Mouse (Mus musculus): ENCODE results near the gene Dhx34. TPM values are rescaled to one million over a fixed set of nuclear protein-coding genes. Genes with fewer than 3 reads are reported as not detected.
A peak's percentile ranks its signal among the peaks of the same experiment; 100 is the strongest.

Gene Dhx34
- polyA plus RNA-seq, 1 experiment from 2014 or later, result 21.3 TPM

- WGBS, result 66% methylated on average over 8 of the region's 8 CpGs
- ATAC-seq (ENCODE audit: low FRiP score, low TSS enrichment), result no peak
- Histone ChIP-seq H3K4me1 (ENCODE audit: insufficient read depth, low read length) (no peaks in the 10 kb centered on the region), H3K4me3 (ENCODE audit: low read length) (no peak overlapping the region), H3K9me3 (ENCODE audit: low read length) (no peaks in the 10 kb centered on the region; the same call in 1 of the 2 replicates), H3K27me3 (ENCODE audit: insufficient read depth, low read length) (peaks cover 20% of the 10 kb centered on the region), H3K4me2 (replicated peaks; ENCODE audit: low read depth, low read length) (no peak overlapping the region), H3K27ac (ENCODE audit: low read length) (no peak overlapping the region), H3K36me3 (ENCODE audit: insufficient read depth, low read length) (no peaks in the 10 kb centered on the region), H3K9ac (replicated peaks; ENCODE audit: low read length) (no peak overlapping the region)
Observed at GRCm38 (mm10) chr7:16156105-16156714, 65.6 kb downstream of the Dhx34 start.

GRCm38 (mm10) chr7:16155132-16155872 lies 66.5 kb downstream of the Dhx34 start:
- Histone ChIP-seq H3K4me2 (replicated peaks; ENCODE audit: low read depth, low read length) (no peak overlapping the region), H3K36me3 (ENCODE audit: insufficient read depth, low read length) (no peaks in the 10 kb centered on the region), H3K27me3 (ENCODE audit: insufficient read depth, low read length) (peaks cover 20% of the 10 kb centered on the region), H3K27ac (ENCODE audit: low read length) (no peak overlapping the region), H3K9me3 (ENCODE audit: low read length) (no peaks in the 10 kb centered on the region), H3K9ac (replicated peaks; ENCODE audit: low read length) (no peak overlapping the region), H3K4me3 (ENCODE audit: low read length) (no peak overlapping the region), H3K4me1 (ENCODE audit: insufficient read depth, low read length) (no peaks in the 10 kb centered on the region)
- WGBS, result 63% methylated on average over 9 of the region's 9 CpGs
- no peak for ATAC-seq (ENCODE audit: low FRiP score, low TSS enrichment)

- Histone ChIP-seq H3K4me2 (replicated peaks; ENCODE audit: low read depth, low read length) (no peak overlapping the region), H3K4me3 (ENCODE audit: low read length) (no peak overlapping the region), H3K9me3 (ENCODE audit: low read length) (no peaks in the 10 kb centered on the region), H3K9ac (replicated peaks; ENCODE audit: low read length) (no peak overlapping the region), H3K36me3 (ENCODE audit: insufficient read depth, low read length) (no peaks in the 10 kb centered on the region), H3K4me1 (ENCODE audit: insufficient read depth, low read length) (no peaks in the 10 kb centered on the region), H3K27me3 (ENCODE audit: insufficient read depth, low read length) (peaks cover 5% of the 10 kb centered on the region), H3K27ac (ENCODE audit: low read length) (no peak overlapping the region)
- 22% methylated on average over 10 of the region's 10 CpGs for WGBS
- peak; percentile 86 for ATAC-seq (ENCODE audit: low FRiP score, low TSS enrichment)
Observed at GRCm38 (mm10) chr7:16153522-16153921, 68.3 kb downstream of the Dhx34 start.

- Histone ChIP-seq H3K4me3 (ENCODE audit: low read length) (no peak overlapping the region), H3K27ac (ENCODE audit: low read length) (no peak overlapping the region), H3K4me2 (replicated peaks; ENCODE audit: low read depth, low read length) (no peak overlapping the region), H3K27me3 (ENCODE audit: insufficient read depth, low read length) (no peaks in the 10 kb centered on the region), H3K4me1 (ENCODE audit: insufficient read depth, low read length) (no peaks in the 10 kb centered on the region), H3K9me3 (ENCODE audit: low read length) (no peaks in the 10 kb centered on the region), H3K36me3 (ENCODE audit: insufficient read depth, low read length) (no peaks in the 10 kb centered on the region), H3K9ac (replicated peaks; ENCODE audit: low read length) (no peak overlapping the region)
- no peak for ATAC-seq (ENCODE audit: low FRiP score, low TSS enrichment)
- WGBS, result 69% methylated on average over 9 of the region's 9 CpGs
Observed at GRCm38 (mm10) chr7:16150191-16151145, 71.4 kb downstream of the Dhx34 start.

GRCm38 (mm10) chr7:16149241-16149640 lies 72.6 kb downstream of the Dhx34 start:
- H3K27ac ChIP-seq (ENCODE audit: low read length), result no peak overlapping the region
- no peak overlapping the region for H3K4me2 ChIP-seq (replicated peaks; ENCODE audit: low read depth, low read length)
- ATAC-seq (ENCODE audit: low FRiP score, low TSS enrichment), result no peak
- H3K4me1 ChIP-seq (ENCODE audit: insufficient read depth, low read length), result no peaks in the 10 kb centered on the region
- 59% methylated on average over 5 of the region's 5 CpGs for WGBS
- no peak overlapping the region for H3K9ac ChIP-seq (replicated peaks; ENCODE audit: low read length)
- no peaks in the 10 kb centered on the region for H3K27me3 ChIP-seq (ENCODE audit: insufficient read depth, low read length)
- H3K9me3 ChIP-seq (ENCODE audit: low read length), result no peaks in the 10 kb centered on the region
- no peak overlapping the region for H3K4me3 ChIP-seq (ENCODE audit: low read length)
- no peaks in the 10 kb centered on the region for H3K36me3 ChIP-seq (ENCODE audit: insufficient read depth, low read length)

GRCm38 (mm10) chr7:16147643-16148042 lies 74.2 kb downstream of the Dhx34 start:
- WGBS, result 12% methylated on average over 15 of the region's 15 CpGs
- no peak overlapping the region for H3K27ac ChIP-seq (ENCODE audit: low read length)
- H3K9me3 ChIP-seq (ENCODE audit: low read length), result no peaks in the 10 kb centered on the region
- H3K4me3 ChIP-seq (ENCODE audit: low read length), result no peak overlapping the region
- no peaks in the 10 kb centered on the region for H3K27me3 ChIP-seq (ENCODE audit: insufficient read depth, low read length)
- H3K4me1 ChIP-seq (ENCODE audit: insufficient read depth, low read length), result no peaks in the 10 kb centered on the region
- H3K36me3 ChIP-seq (ENCODE audit: insufficient read depth, low read length), result no peaks in the 10 kb centered on the region
- no peak overlapping the region for H3K4me2 ChIP-seq (replicated peaks; ENCODE audit: low read depth, low read length)
- no peak overlapping the region for H3K9ac ChIP-seq (replicated peaks; ENCODE audit: low read length)
- ATAC-seq (ENCODE audit: low FRiP score, low TSS enrichment), result no peak

Other genes starting within 250 kb of the Dhx34 start
- 7.1 and 7.5 TPM in 2 replicates for gene Bicra, start 174.1 kb downstream of the Dhx34 start, polyA plus RNA-seq (2015; fragmentation: Nextera tagmentation; extraction: Ambion mirVana)
- 0.04 and 0.09 TPM in 2 replicates for gene Zfp541, start 160.2 kb downstream of the Dhx34 start, polyA plus RNA-seq (2015; fragmentation: Nextera tagmentation; extraction: Ambion mirVana)
- gene Napa, start 123.6 kb downstream of the Dhx34 start, polyA plus RNA-seq (2015; fragmentation: Nextera tagmentation; extraction: Ambion mirVana), result 215 and 220 TPM in 2 replicates
- gene Kptn, start 102.1 kb downstream of the Dhx34 start, polyA plus RNA-seq (2015; fragmentation: Nextera tagmentation; extraction: Ambion mirVana), result 33.9 and 36.8 TPM in 2 replicates
- 0.12 and 0.17 TPM in 2 replicates for gene Slc8a2, start 92.2 kb downstream of the Dhx34 start, polyA plus RNA-seq (2015; fragmentation: Nextera tagmentation; extraction: Ambion mirVana)
- 23.9 and 27.7 TPM in 2 replicates for gene Meis3, start 46.9 kb downstream of the Dhx34 start, polyA plus RNA-seq (2015; fragmentation: Nextera tagmentation; extraction: Ambion mirVana)
- gene C5ar2, start 22.1 kb upstream of the Dhx34 start, polyA plus RNA-seq (2015; fragmentation: Nextera tagmentation; extraction: Ambion mirVana), result 0.09 and 0.11 TPM in 2 replicates
- gene C5ar1, start 37.5 kb upstream of the Dhx34 start, polyA plus RNA-seq (2015; fragmentation: Nextera tagmentation; extraction: Ambion mirVana), result 2.7 and 2.8 TPM in 2 replicates
- gene Inafm1, start 51.6 kb upstream of the Dhx34 start, polyA plus RNA-seq (2015; fragmentation: Nextera tagmentation; extraction: Ambion mirVana), result 16.4 and 19.7 TPM in 2 replicates
- gene Ccdc9, start 64.8 kb upstream of the Dhx34 start, polyA plus RNA-seq (2015; fragmentation: Nextera tagmentation; extraction: Ambion mirVana), result 30.9 and 31.2 TPM in 2 replicates
- gene Bbc3, start 86.4 kb upstream of the Dhx34 start, polyA plus RNA-seq (2015; fragmentation: Nextera tagmentation; extraction: Ambion mirVana), result 12.6 and 14.2 TPM in 2 replicates
- gene Sae1, start 165.8 kb upstream of the Dhx34 start, polyA plus RNA-seq (2015; fragmentation: Nextera tagmentation; extraction: Ambion mirVana), result 337 and 347 TPM in 2 replicates
- gene Zc3h4, start 178.9 kb upstream of the Dhx34 start, polyA plus RNA-seq (2015; fragmentation: Nextera tagmentation; extraction: Ambion mirVana), result 14.8 and 14.9 TPM in 2 replicates
- gene Tmem160, start 230.7 kb upstream of the Dhx34 start, polyA plus RNA-seq (2015; fragmentation: Nextera tagmentation; extraction: Ambion mirVana), result 50.7 and 54.6 TPM in 2 replicates